Mouse (Mus musculus): ENCODE measurements around the gene Gcsam. TPM values are rescaled to one million over a fixed set of nuclear protein-coding genes. Genes with fewer than 3 reads are reported as not detected.

Gcsam gene
- polyA plus RNA-seq (2012; ENCODE audit: insufficient read depth, insufficient read length, low replicate concordance, missing spikeins) = not detected in 2 replicates

DNA sequence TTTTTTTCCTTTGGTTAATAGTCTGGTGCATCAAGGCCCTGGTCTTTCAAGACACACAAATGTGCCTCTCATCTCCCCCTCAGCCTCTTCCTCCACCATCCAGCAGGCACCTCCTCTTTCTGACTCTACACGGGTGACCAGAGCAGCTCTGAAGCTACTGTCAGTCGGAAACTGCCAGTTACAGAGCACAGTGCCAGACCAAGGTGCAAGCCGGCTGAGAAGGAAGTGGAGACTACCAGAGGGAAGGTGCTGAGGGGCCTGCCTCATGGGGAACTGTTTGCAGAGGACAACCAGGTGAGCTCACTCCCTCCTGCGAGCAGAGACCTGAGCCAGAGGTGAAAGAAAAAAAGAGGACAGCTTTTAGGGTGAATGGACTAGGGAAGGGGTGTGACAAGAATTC is at the start of gene Gcsam:
TSS of gene Gcsam (plus strand) at position 114 of the 400 bp plus-strand sequence.
- no peak within 1 kb of the TSS for H3K4me3 ChIP-seq (ENCODE audit: insufficient read depth, low read depth, low read length)
- no peaks in the 10 kb centered on the region for H3K4me1 ChIP-seq (ENCODE audit: control insufficient read depth, insufficient read depth, low read length)
- no peak for TF ChIP-seq CTCF (IDR thresholded peaks at IDR 0.05; ENCODE audit: insufficient read depth, low read depth, low read length)
- TF ChIP-seq POLR2A (IDR thresholded peaks at IDR 0.05; ENCODE audit: insufficient read depth, low read depth, low read length) = no peak
- no peak within 1 kb of the TSS for H3K27ac ChIP-seq (ENCODE audit: insufficient read depth, low read depth, low read length)
- WGBS = 82% methylated on average over 4 of the region's 4 CpGs

DNA sequence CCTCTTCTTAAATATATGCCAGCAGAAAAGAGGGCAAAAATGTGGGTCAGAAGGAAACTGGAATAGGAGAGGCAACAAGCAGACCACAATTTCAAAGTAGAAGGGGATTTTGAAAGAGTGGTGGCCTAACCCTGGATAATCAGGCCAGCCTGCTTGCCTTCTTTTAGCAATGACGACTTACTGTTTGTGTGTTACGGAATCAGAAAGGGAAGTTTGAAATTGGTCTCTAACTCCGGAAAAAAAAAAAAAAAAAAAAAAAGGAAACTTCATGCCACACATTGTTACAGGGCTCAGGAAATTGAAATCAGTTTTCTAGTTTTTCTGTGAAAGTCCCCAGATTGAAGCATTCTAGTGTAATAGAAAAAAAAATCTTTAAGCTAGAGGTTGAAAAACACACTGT is 48.4 kb upstream of the Gcsam start:
- TF ChIP-seq POLR2A (IDR thresholded peaks at IDR 0.05; ENCODE audit: insufficient read depth, low read depth, low read length) (no peak), CTCF (IDR thresholded peaks at IDR 0.05; ENCODE audit: insufficient read depth, low read depth, low read length) (no peak)
- 48% methylated on average over 3 of the region's 3 CpGs for WGBS
- Histone ChIP-seq H3K4me1 (ENCODE audit: control insufficient read depth, insufficient read depth, low read length) (no peaks in the 10 kb centered on the region), H3K27ac (ENCODE audit: insufficient read depth, low read depth, low read length) (no peak overlapping the region), H3K4me3 (ENCODE audit: insufficient read depth, low read depth, low read length) (no peak overlapping the region)

DNA sequence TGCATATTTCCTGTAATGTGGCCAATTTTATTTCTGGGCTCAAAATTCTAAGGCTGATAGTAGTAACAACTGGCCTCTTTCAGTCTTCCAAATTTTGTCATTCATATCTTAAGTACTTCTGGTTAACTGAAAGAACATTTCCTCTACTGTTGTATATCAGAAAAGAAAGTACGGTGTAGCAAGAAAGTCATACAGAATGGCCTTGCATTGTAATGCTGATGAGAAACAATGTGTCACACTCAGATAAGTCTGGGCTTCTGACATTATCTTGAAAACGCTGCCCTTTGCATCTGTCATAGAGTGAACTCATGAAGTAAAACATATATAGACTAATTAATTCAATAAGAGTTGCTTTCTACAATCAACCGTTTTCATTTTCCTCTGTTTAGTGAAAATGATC is 37.9 kb upstream of the Gcsam start:
- Histone ChIP-seq H3K4me1 (ENCODE audit: control insufficient read depth, insufficient read depth, low read length) (no peaks in the 10 kb centered on the region), H3K27ac (ENCODE audit: insufficient read depth, low read depth, low read length) (no peak overlapping the region), H3K4me3 (ENCODE audit: insufficient read depth, low read depth, low read length) (no peak overlapping the region)
- no peak for TF ChIP-seq POLR2A (IDR thresholded peaks at IDR 0.05; ENCODE audit: insufficient read depth, low read depth, low read length)
- TF ChIP-seq CTCF (IDR thresholded peaks at IDR 0.05; ENCODE audit: insufficient read depth, low read depth, low read length) = no peak
- WGBS = 89% methylated on average over 3 of the region's 3 CpGs

DNA sequence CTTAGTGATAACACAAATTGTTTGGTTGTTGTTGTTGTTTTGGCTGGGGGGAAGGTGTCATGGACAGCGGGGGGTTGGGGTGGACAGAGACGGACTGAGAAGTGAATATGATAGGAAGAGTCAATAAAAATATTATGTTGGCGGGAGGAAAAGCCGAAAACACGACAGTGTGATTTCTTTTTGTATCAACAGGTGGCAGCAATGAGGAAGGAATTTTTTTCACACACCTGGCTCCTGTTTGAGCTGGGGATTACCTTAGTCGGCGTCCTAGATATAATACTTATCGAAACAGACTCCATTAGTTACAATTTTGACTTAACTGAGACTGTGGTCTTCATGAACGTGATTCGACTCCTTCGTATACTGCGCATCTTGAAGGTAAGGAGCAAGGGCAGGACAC is 30.3 kb upstream of the Gcsam start:
- no peak overlapping the region for H3K27ac ChIP-seq (ENCODE audit: insufficient read depth, low read depth, low read length)
- WGBS = 63% methylated on average over 12 of the region's 12 CpGs
- TF ChIP-seq CTCF (IDR thresholded peaks at IDR 0.05; ENCODE audit: insufficient read depth, low read depth, low read length) (no peak), POLR2A (IDR thresholded peaks at IDR 0.05; ENCODE audit: insufficient read depth, low read depth, low read length) (no peak)

DNA sequence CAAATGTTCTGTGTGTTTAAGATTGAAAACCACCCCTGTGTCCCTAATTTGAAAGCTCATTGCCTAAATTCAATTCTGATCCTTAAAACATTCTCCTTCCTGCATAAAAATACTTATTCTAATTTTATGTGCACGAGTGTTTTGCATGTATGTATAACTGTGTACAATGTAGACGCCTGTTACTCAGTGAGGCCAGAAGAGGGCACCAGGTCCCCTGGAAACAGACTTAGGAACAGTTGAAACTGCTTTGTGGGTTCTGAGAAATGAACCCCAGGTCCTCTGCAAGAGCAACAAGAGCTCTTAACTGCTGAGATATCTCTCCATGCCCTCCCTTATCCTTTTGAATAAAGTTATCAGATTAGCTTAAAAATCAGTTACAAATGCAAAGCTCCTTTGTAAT is 27.7 kb upstream of the Gcsam start:
- Histone ChIP-seq H3K4me1 (ENCODE audit: control insufficient read depth, insufficient read depth, low read length) (no peaks in the 10 kb centered on the region), H3K4me3 (ENCODE audit: insufficient read depth, low read depth, low read length) (no peak overlapping the region), H3K27ac (ENCODE audit: insufficient read depth, low read depth, low read length) (no peak overlapping the region)
- no peak for TF ChIP-seq POLR2A (IDR thresholded peaks at IDR 0.05; ENCODE audit: insufficient read depth, low read depth, low read length)
- TF ChIP-seq CTCF (IDR thresholded peaks at IDR 0.05; ENCODE audit: insufficient read depth, low read depth, low read length) = no peak
- WGBS = 37% methylated on average over 2 of the region's 2 CpGs

More for the DNA sequence above, 30.3 kb upstream of the Gcsam start:
- H3K4me3 ChIP-seq (ENCODE audit: insufficient read depth, low read depth, low read length) = no peak overlapping the region
- H3K4me1 ChIP-seq (ENCODE audit: control insufficient read depth, insufficient read depth, low read length) = no peaks in the 10 kb centered on the region

DNA sequence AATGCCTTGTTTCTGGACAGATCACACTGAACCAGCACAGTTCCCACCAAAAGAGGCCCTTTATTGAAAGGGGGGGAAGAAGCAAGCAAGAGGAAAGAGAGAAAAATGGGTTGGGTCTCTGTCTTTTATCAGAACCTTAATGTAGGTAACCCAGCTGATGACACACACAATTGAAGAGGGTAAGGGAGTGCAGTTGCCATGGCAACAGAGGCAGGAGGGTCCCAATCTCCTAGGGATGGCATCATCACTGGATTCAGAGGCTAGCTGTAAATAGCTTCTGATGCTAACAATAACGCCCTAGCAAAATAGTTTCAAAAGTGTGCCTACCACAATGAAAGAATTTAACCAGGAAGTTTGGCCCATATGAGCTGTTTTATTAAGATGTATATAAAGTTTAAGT is 16.5 kb upstream of the Gcsam start:
- TF ChIP-seq POLR2A (IDR thresholded peaks at IDR 0.05; ENCODE audit: insufficient read depth, low read depth, low read length) (no peak), CTCF (IDR thresholded peaks at IDR 0.05; ENCODE audit: insufficient read depth, low read depth, low read length) (no peak)

DNA sequence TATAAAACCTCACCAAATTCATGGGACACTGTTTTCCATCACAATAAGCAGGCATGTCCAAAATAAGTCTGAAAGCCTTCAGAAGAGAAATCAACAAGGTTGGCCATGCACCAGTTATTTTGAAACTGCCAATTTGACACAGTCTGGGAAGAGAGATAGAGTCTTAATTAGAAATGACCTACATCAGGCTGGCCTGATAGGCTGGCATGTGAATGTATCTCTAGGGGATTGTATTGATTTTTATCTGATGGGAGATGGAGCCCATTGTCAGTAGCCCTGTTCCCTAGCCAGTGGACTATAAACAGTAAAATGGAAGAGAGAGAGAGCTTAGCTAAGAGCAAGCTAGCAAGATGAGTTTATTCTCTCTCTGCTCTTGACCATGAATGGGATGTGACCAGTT is 14.7 kb upstream of the Gcsam start:
- no peaks in the 10 kb centered on the region for H3K4me1 ChIP-seq (ENCODE audit: control insufficient read depth, insufficient read depth, low read length)
- TF ChIP-seq POLR2A (IDR thresholded peaks at IDR 0.05; ENCODE audit: insufficient read depth, low read depth, low read length) (no peak), CTCF (IDR thresholded peaks at IDR 0.05; ENCODE audit: insufficient read depth, low read depth, low read length) (no peak)

More for the DNA sequence above, 16.5 kb upstream of the Gcsam start:
- Histone ChIP-seq H3K27ac (ENCODE audit: insufficient read depth, low read depth, low read length) (no peak overlapping the region), H3K4me3 (ENCODE audit: insufficient read depth, low read depth, low read length) (no peak overlapping the region), H3K4me1 (ENCODE audit: control insufficient read depth, insufficient read depth, low read length) (no peaks in the 10 kb centered on the region)
- WGBS = 46% methylated on average over 1 of the region's 1 CpGs

DNA sequence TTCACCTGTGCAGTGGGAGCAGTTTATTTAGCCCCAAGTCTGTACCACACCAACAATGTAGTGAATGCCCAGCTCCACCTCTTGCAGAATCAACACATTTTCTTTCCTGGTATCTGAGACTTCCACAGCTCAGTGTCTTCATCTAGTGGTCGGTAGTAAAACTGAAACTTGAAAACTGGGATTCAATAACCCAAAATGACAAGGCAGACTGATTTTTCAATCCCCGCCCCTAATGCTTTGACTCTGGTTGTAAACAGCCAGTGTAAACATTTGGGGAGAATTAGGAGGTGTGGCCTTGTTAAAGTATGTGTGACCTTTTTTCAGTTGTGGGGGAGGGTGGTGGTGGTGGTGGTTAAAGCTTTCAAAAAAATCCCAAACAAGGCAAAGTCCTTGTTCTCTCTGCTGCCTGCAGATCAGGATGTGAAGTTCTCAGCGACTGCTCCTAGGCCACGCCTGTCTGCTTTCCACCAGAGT is 1.7 kb upstream of the Gcsam start:
- 43% methylated on average over 4 of the region's 4 CpGs for WGBS

More for the DNA sequence above, 14.7 kb upstream of the Gcsam start:
- H3K27ac ChIP-seq (ENCODE audit: insufficient read depth, low read depth, low read length) = no peak overlapping the region
- H3K4me3 ChIP-seq (ENCODE audit: insufficient read depth, low read depth, low read length) = no peak overlapping the region

DNA sequence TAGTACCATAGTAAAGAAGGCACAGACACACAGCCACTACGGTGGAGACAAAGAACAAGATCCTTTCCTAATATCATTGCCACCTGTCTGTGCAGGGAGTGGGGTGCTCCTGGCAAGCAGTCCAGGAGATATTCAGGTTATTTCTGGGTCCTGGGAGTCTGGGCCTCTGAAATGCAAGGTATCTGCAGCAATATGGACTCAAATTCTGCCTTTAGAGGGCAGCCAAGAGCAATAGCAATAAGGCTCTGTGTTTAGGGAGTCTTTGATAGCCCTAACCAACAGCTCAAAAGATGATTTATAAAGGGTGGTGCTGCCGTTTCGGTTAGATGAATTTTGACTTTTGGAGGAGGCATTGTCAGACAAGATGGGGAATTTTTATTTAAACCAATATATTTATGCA is 880 bp upstream of the Gcsam start:
- Histone ChIP-seq H3K4me3 (ENCODE audit: insufficient read depth, low read depth, low read length) (no peak overlapping the region), H3K27ac (ENCODE audit: insufficient read depth, low read depth, low read length) (no peak overlapping the region), H3K4me1 (ENCODE audit: control insufficient read depth, insufficient read depth, low read length) (no peaks in the 10 kb centered on the region)
- whole genome bisulfite sequencing = 81% methylated on average over 3 of the region's 3 CpGs
- no peak for TF ChIP-seq POLR2A (IDR thresholded peaks at IDR 0.05; ENCODE audit: insufficient read depth, low read depth, low read length)
- TF ChIP-seq CTCF (IDR thresholded peaks at IDR 0.05; ENCODE audit: insufficient read depth, low read depth, low read length) = no peak

More for the DNA sequence above, 1.7 kb upstream of the Gcsam start:
- H3K27ac ChIP-seq (ENCODE audit: insufficient read depth, low read depth, low read length) = no peak overlapping the region
- TF ChIP-seq CTCF (IDR thresholded peaks at IDR 0.05; ENCODE audit: insufficient read depth, low read depth, low read length) = no peak
- no peak for TF ChIP-seq POLR2A (IDR thresholded peaks at IDR 0.05; ENCODE audit: insufficient read depth, low read depth, low read length)
- no peak overlapping the region for H3K4me3 ChIP-seq (ENCODE audit: insufficient read depth, low read depth, low read length)
- no peaks in the 10 kb centered on the region for H3K4me1 ChIP-seq (ENCODE audit: control insufficient read depth, insufficient read depth, low read length)

DNA sequence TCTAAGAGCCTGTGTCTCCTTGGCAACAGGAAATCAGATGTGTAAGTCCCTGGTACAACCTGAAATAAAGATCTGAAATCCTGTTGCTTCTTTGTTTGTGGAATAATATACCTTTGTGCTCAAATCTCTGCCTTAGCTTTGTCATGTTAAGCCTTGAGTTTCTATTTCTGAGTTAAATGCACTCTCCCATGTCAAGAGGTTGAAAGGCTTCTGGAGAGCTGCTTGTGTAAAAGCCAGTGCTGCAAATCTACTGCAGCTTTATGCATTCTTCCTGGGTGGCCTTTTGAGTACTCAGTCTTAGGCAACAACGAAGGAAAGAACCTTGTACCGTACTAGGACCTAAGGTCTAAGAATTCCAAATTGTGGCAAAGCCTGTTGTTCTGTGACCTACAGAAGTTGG is 3.1 kb downstream of the Gcsam start:
- Histone ChIP-seq H3K4me3 (ENCODE audit: insufficient read depth, low read depth, low read length) (no peak overlapping the region), H3K27ac (ENCODE audit: insufficient read depth, low read depth, low read length) (no peak overlapping the region), H3K4me1 (ENCODE audit: control insufficient read depth, insufficient read depth, low read length) (no peaks in the 10 kb centered on the region)
- WGBS = 55% methylated on average over 2 of the region's 2 CpGs
- TF ChIP-seq POLR2A (IDR thresholded peaks at IDR 0.05; ENCODE audit: insufficient read depth, low read depth, low read length) (no peak), CTCF (IDR thresholded peaks at IDR 0.05; ENCODE audit: insufficient read depth, low read depth, low read length) (no peak)
